Mouse (Mus musculus) frontal cortex, adult 2 months (tissue): ENCODE results near the gene Adamts13. TPM values are rescaled to one million over a fixed set of nuclear protein-coding genes. Genes with fewer than 3 reads are reported as not detected.

Experiments
- DNase-seq, 2 experiments: peaks; one replicate each; pipeline ENCODE4 v3.0.0; 2022; ENCODE audit warnings: low spot score in 1 of 2; ENCODE audit errors: extremely low spot score in 1 of 2
- polyA plus RNA-seq: library from polyadenylated mRNA; depleted of rRNA; stranded (reverse); fragments of >200 nt; gene quantifications from 2 replicates; pipeline ENCODE4 v1.2.3, GENCODE M21; 2012; rRNA removed

The Adamts13 gene
- polyA plus RNA-seq, 1 experiment: 3.5 TPM

- DNase-seq: no peak
Observed at GRCm38 (mm10) chr2:27028437-27029015, 55.3 kb downstream of the Adamts13 start.

- DNase-seq: no peak
Observed at GRCm38 (mm10) chr2:27032361-27032760, 59.1 kb downstream of the Adamts13 start.

- no peak for DNase-seq
Observed at GRCm38 (mm10) chr2:27036003-27036402, 62.8 kb downstream of the Adamts13 start.

GRCm38 (mm10) chr2:27037008-27037407 is 63.8 kb downstream of the Adamts13 start:
- no peak for DNase-seq

GRCm38 (mm10) chr2:27038596-27038995 is 65.4 kb downstream of the Adamts13 start:
- peak in 1 of 2 experiments; percentile 87 for DNase-seq

GRCm38 (mm10) chr2:27039286-27039685 is 66.1 kb downstream of the Adamts13 start:
- no peak for DNase-seq

- DNase-seq: no peak
Observed at GRCm38 (mm10) chr2:27042131-27042844, 69.1 kb downstream of the Adamts13 start.

- peak; percentile 68 to 95 for DNase-seq
Observed at GRCm38 (mm10) chr2:27043461-27043860, 70.2 kb downstream of the Adamts13 start.

- no peak for DNase-seq
Observed at GRCm38 (mm10) chr2:27044166-27044565, 71.0 kb downstream of the Adamts13 start.

- no peak for DNase-seq
Observed at GRCm38 (mm10) chr2:27044641-27045040, 71.4 kb downstream of the Adamts13 start.

- DNase-seq: no peak
Observed at GRCm38 (mm10) chr2:27045979-27046770, 73.0 kb downstream of the Adamts13 start.

GRCm38 (mm10) chr2:27049408-27049807 is 76.2 kb downstream of the Adamts13 start:
- DNase-seq: no peak

- DNase-seq: no peak
Observed at GRCm38 (mm10) chr2:27058251-27058650, 85.0 kb downstream of the Adamts13 start.

GRCm38 (mm10) chr2:27058751-27059150 is 85.5 kb downstream of the Adamts13 start:
- no peak for DNase-seq

GRCm38 (mm10) chr2:27059187-27059586 is 86.0 kb downstream of the Adamts13 start:
- no peak for DNase-seq

Other genes with a start within 250 kb of the Adamts13 start
- gene Abo, start 108.4 kb upstream of the Adamts13 start, polyA plus RNA-seq: not detected in 2 replicates
- 20.2 and 20.8 TPM in 2 replicates for gene Surf6, start 70.5 kb upstream of the Adamts13 start, polyA plus RNA-seq
- 51.7 and 53.9 TPM in 2 replicates for gene Med22, start 62.7 kb upstream of the Adamts13 start, polyA plus RNA-seq
- 705 and 741 TPM in 2 replicates for gene Rpl7a, start 62.7 kb upstream of the Adamts13 start, polyA plus RNA-seq
- gene Surf2, start 57.0 kb upstream of the Adamts13 start, polyA plus RNA-seq: 54.6 and 58.2 TPM in 2 replicates
- gene Surf1, start 56.9 kb upstream of the Adamts13 start, polyA plus RNA-seq: 128 and 129 TPM in 2 replicates
- 55.7 and 60.3 TPM in 2 replicates for gene Surf4, start 39.5 kb upstream of the Adamts13 start, polyA plus RNA-seq
- gene Stkld1, start 39.4 kb upstream of the Adamts13 start, polyA plus RNA-seq: 0.29 and 0.32 TPM in 2 replicates
- 69.6 and 71.2 TPM in 2 replicates for gene Rexo4, start 9.0 kb upstream of the Adamts13 start, polyA plus RNA-seq
- 63.3 and 64.0 TPM in 2 replicates for gene Cacfd1, start 36.5 kb downstream of the Adamts13 start, polyA plus RNA-seq
- gene Slc2a6, start 54.6 kb downstream of the Adamts13 start, polyA plus RNA-seq: 35.2 and 39.0 TPM in 2 replicates
- 0.65 and 0.74 TPM in 2 replicates for gene Mymk, start 98.8 kb downstream of the Adamts13 start, polyA plus RNA-seq
- 34.9 and 42.6 TPM in 2 replicates for gene Adamtsl2, start 106.0 kb downstream of the Adamts13 start, polyA plus RNA-seq
- gene Fam163b, start 169.1 kb downstream of the Adamts13 start, polyA plus RNA-seq: 213 and 219 TPM in 2 replicates
- gene Dbh, start 191.8 kb downstream of the Adamts13 start, polyA plus RNA-seq: 0.40 and 0.50 TPM in 2 replicates